Mouse (Mus musculus) hindbrain, embryonic 12.5 days (tissue): ENCODE measurements at regions not wholly inside any gene's neighbourhood (a gene's known extent, or its start where the extent isn't known, plus 50 kb on each side); places are given as distances from the start of the nearest gene placed in this dataset.

Experiments
- ATAC-seq: fragments of 200-750 bp; cut with Nextera tagmentation; 2 replicates; pipeline ENCODE4 v1.8.0; 2017; ENCODE audit warnings: moderate TSS enrichment; ENCODE audit not compliant: low FRiP score
- H3K27ac ChIP-seq: fragments of 300-500 bp; sonication (generic); 2 replicates; pipeline ENCODE4 v1.5.1; 2016; ENCODE audit warnings: mild to moderate bottlenecking
- H3K27me3 ChIP-seq: fragments of 300-500 bp; sonication (generic); 2 replicates; pipeline ENCODE4 v1.6.1; 2016; ENCODE audit warnings: mild to moderate bottlenecking
- H3K36me3 ChIP-seq: fragments of 300-500 bp; sonication (generic); 2 replicates; pipeline ENCODE4 v1.6.1; 2016; ENCODE audit warnings: mild to moderate bottlenecking
- H3K4me1 ChIP-seq: fragments of 300-500 bp; sonication (generic); 2 replicates; pipeline ENCODE4 v1.6.1; 2016
- H3K4me2 ChIP-seq: fragments of 300-500 bp; sonication (generic); replicated peaks from 2 replicates; pipeline ENCODE4 v1.6.1; 2016; ENCODE audit warnings: mild to moderate bottlenecking
- H3K4me3 ChIP-seq: fragments of 300-500 bp; sonication (generic); 2 replicates; pipeline ENCODE4 v1.5.1; 2016; ENCODE audit warnings: mild to moderate bottlenecking
- H3K9ac ChIP-seq: fragments of 300-500 bp; sonication (generic); 2 replicates; pipeline ENCODE4 v1.6.1; 2016; ENCODE audit warnings: mild to moderate bottlenecking, moderate library complexity
- H3K9me3 ChIP-seq: fragments of 300-500 bp; sonication (generic); replicated peaks from 2 replicates; pipeline ENCODE4 v1.6.1; 2016; ENCODE audit warnings: mild to moderate bottlenecking
- WGBS: fragments of 180-500 bp; shearing (Covaris S2); methylation state at CpG from one replicate; pipeline ENCODE4 v1.1.7; 2016; 5-methylcytosine and 5-hydroxymethylcytosine counted together

DNA sequence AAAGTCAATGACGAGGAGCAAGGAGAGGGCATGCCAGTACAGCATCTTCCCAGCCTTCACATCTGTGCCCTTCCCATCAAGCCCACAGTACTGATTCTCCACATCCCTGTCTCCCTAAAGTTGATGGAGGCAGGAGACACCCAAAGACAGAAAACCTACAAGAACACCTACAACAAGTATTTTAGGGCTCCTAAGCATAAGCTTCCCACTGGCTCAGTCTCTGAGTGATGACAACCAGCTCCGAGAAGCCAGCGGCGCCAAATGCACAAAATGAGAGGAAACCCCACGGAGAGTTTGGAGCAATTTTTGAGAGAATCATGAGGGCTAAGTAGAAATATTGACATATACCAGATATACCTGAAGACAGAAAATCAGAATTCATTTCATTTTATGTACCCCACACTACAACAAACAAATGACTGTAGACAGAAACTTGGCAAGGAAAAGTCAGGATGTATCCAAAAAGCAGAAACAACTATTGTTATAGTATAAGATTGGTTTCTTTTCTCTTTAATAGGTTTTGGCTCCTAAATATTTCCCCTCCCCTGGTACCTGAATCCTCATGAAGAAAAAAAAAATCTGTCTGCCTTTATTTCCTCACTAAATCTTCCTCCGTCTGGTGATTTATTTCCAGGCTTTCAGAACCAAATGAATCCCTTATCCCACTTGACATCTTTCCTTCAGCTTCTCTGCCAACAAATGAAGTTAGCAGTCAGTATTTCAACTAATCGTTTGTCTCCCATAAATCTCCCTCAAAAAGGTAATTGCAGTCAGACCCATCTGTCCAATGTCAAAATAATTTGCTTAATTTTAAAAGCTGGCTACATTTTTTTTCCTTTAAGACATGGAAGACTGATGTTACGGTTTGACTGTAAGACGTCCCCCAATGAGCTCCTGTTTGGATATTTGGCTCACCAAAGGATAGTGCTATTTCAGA is 102.0 kb downstream of the Actbl2 start:
- ATAC-seq: no peak
- no peaks in the 10 kb centered on the region for H3K36me3 ChIP-seq
- H3K27me3 ChIP-seq: no peaks in the 10 kb centered on the region
- no peak overlapping the region for H3K4me3 ChIP-seq
- H3K9ac ChIP-seq: no peak overlapping the region
- H3K9me3 ChIP-seq: no peaks in the 10 kb centered on the region
- H3K4me1 ChIP-seq: no peaks in the 10 kb centered on the region
- WGBS: 84% methylated on average over 9 of the region's 9 CpGs
- no peak overlapping the region for H3K4me2 ChIP-seq
- H3K27ac ChIP-seq: no peak overlapping the region

DNA sequence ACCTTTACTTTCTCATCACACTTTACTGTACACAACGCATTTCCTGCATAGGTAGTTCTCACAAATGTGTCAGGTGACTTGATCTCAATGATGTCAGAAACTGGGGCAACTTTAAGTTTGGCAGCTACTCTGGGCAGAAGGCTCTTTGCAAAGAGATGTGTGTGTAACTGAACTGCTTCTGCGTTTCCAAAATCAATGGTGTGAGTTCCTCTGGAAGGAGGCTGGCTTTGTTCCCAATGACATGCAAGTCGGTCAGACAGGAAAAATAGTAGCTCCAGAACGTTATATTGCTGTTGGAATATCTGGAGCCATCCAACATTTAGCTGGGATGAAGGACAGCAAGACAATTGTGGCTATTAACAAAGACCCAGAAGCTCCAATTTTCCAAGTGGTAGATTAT is 106.6 kb downstream of the Actbl2 start:
- ATAC-seq: no peak
- Histone ChIP-seq H3K36me3 (no peaks in the 10 kb centered on the region), H3K9ac (no peak overlapping the region), H3K9me3 (peaks cover 3% of the 10 kb centered on the region; the same call in 1 of the 2 replicates), H3K4me2 (no peak overlapping the region), H3K4me3 (no peak overlapping the region), H3K4me1 (no peaks in the 10 kb centered on the region), H3K27me3 (no peaks in the 10 kb centered on the region), H3K27ac (no peak overlapping the region)
- WGBS: 79% methylated on average over 4 of the region's 4 CpGs

DNA sequence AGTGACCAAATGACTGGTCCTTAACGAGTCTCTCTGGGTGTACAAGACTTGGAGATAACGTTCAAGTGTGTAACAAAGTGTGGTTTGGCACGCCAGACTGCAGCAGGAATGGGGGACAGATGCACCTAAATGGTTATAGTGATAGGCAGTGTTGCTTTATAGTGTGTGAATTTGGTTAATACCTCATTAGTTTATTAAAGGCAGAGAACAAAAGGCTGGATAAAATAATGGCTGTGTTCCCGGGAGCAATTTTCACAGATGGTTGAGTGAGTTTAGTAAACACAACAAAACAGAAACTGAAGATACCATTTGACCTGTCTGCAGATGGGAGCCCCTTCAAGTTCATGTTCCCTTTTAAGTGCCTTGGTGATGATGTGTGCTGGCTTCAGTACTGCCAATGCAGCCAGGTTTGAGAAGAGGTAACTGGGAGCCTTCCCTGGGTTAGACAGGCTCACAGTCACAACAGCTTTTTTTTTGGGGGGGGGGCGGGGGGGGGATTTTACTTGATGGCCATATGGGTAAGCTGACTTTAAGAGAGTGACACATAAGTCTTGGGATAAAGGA is 108.4 kb downstream of the Actbl2 start:
- ATAC-seq: no peak
- Histone ChIP-seq H3K4me2 (no peak overlapping the region), H3K4me3 (no peak overlapping the region), H3K9me3 (peaks cover 3% of the 10 kb centered on the region; the same call in 1 of the 2 replicates), H3K4me1 (no peaks in the 10 kb centered on the region), H3K36me3 (no peaks in the 10 kb centered on the region), H3K9ac (no peak overlapping the region), H3K27me3 (no peaks in the 10 kb centered on the region), H3K27ac (no peak overlapping the region)
- WGBS: 51% methylated on average over 5 of the region's 5 CpGs

DNA sequence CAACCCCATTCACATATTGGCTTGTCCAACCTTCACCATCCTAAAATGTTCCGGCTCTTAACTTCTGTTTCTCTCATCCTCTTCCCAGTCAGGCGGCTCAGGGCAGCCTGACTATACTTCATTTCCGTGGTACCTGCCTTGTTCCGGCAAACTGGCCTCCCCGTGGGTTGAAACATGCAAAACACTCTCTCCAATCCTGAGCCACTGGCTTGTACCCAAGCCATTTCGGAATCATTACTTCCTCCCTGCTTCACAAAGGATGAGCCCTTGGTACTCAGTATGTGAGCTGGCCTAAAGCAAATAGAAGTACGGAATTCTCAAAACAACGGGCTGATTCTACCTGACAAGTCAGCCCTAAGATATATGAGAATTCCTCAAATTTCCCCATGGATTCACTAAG is 112.1 kb downstream of the Actbl2 start:
- H3K4me3 ChIP-seq: no peak overlapping the region
- ATAC-seq: no peak
- H3K27me3 ChIP-seq: no peaks in the 10 kb centered on the region
- H3K9me3 ChIP-seq: peaks cover 3% of the 10 kb centered on the region; the same call in 1 of the 2 replicates
- WGBS: 92% methylated on average over 8 of the region's 8 CpGs
- no peak overlapping the region for H3K27ac ChIP-seq
- H3K9ac ChIP-seq: no peak overlapping the region
- H3K4me1 ChIP-seq: no peaks in the 10 kb centered on the region
- H3K4me2 ChIP-seq: no peak overlapping the region
- no peaks in the 10 kb centered on the region for H3K36me3 ChIP-seq

DNA sequence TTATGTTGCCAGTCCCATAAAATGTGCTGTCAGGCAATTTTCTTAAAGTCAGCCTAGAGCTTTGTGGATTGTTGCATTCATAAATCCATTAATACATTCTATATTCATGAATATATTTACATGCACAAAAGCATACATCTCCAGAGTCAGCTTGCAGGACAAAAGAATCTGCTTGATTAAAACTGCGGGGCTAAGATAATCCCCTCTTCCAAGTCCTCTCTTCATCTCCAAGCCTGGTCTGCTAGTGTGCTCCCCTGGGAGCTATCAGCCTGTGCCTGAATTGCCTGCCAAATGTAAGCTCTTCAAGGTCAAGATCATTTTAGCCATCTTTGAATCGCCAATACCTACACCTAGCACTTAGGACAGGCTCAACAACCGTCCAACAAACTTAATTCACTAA is 112.8 kb downstream of the Actbl2 start:
- H3K27ac ChIP-seq: no peak overlapping the region
- no peak; the same call in 1 of the 2 replicates for ATAC-seq

DNA sequence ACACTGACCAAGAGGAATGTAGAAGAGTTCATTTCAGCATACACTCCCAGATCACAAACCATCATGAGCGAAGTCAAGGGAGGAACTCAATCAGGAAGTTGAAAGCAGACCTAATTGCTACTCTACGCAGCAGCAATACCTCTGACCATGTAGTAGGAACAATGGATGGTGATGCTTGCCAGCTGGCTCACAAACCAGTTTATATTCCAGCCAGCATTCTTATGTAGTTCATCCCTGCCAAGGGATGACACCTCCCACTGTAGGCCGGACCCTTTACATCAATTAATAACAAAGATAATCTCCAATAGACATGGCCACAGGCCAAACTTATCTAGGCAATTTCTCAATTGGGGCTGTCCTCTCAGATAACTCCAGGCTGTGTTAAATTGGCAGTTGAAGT is 115.1 kb downstream of the Actbl2 start:
- H3K9ac ChIP-seq: no peak overlapping the region
- ATAC-seq: no peak
- no peak overlapping the region for H3K4me2 ChIP-seq
- 83% methylated on average over 3 of the region's 3 CpGs for WGBS
- H3K4me3 ChIP-seq: no peak overlapping the region
- H3K36me3 ChIP-seq: no peaks in the 10 kb centered on the region
- H3K27me3 ChIP-seq: no peaks in the 10 kb centered on the region
- no peaks in the 10 kb centered on the region for H3K4me1 ChIP-seq
- peaks cover 3% of the 10 kb centered on the region; the same call in 1 of the 2 replicates for H3K9me3 ChIP-seq
- no peak overlapping the region for H3K27ac ChIP-seq

More for the DNA sequence above, 112.8 kb downstream of the Actbl2 start:
- 39% methylated on average over 3 of the region's 3 CpGs for WGBS
- Histone ChIP-seq H3K4me3 (no peak overlapping the region), H3K9me3 (peaks cover 3% of the 10 kb centered on the region; the same call in 1 of the 2 replicates), H3K4me2 (no peak overlapping the region), H3K4me1 (no peaks in the 10 kb centered on the region), H3K9ac (no peak overlapping the region), H3K27me3 (no peaks in the 10 kb centered on the region), H3K36me3 (no peaks in the 10 kb centered on the region)

DNA sequence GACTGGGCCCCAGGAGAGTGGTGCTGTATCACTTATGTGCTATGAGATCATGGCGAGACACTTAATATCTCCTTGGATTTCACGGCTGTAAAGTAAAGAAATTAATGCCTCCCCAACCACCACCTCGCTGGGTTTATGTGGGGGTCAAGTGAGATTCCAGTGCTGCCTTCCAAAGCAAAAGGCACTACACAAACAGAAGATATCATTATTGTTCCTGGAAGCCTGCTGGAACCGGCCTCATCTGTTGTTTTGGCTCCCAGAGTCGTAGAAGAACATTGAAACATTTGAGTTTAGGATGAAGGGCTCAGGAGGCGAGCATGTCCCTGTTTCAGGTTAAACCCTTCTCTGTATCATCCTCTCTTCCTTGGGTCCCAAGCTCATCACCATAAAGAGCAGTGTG is 116.6 kb downstream of the Gpbp1 start:
- H3K9ac ChIP-seq: no peak overlapping the region

DNA sequence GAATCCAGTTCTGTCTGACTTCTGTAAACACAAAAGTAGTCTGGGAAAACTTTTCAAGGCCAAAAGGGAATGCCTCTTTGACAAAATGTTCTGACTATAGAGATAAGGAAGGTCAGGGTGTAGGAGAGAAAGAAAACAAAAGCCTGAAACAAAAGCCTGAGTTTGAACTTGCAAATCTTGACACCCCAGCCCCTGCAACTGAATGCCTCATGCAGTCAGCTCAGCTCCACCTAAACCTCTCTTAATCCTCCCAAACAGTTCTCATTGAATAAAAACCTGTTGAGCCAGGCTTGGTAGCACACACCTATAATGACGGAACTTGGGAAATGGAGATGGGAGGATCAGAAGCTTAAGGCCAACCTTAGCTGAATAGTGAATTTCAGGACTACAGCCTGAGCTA is 116.1 kb downstream of the Gpbp1 start:
- Histone ChIP-seq H3K27ac (no peak overlapping the region), H3K4me3 (no peak overlapping the region), H3K9ac (no peak overlapping the region), H3K9me3 (no peaks in the 10 kb centered on the region), H3K4me2 (no peak overlapping the region), H3K36me3 (no peaks in the 10 kb centered on the region), H3K4me1 (no peaks in the 10 kb centered on the region), H3K27me3 (no peaks in the 10 kb centered on the region)
- no peak for ATAC-seq
- WGBS: 58% methylated on average over 1 of the region's 1 CpGs

More for the DNA sequence above, 116.6 kb downstream of the Gpbp1 start:
- 74% methylated on average over 6 of the region's 6 CpGs for WGBS
- Histone ChIP-seq H3K4me1 (no peaks in the 10 kb centered on the region), H3K4me3 (no peak overlapping the region), H3K27ac (no peak overlapping the region), H3K9me3 (no peaks in the 10 kb centered on the region), H3K27me3 (no peaks in the 10 kb centered on the region), H3K36me3 (no peaks in the 10 kb centered on the region), H3K4me2 (no peak overlapping the region)
- ATAC-seq: no peak
